Mouse (Mus musculus) thymus, postnatal 0 days (tissue): Measurements from ENCODE around the gene Smc6. TPM values are rescaled to one million over a fixed set of nuclear protein-coding genes. Genes with fewer than 3 reads are reported as not detected.

Experiments used
- DNase-seq: peaks from one replicate; pipeline ENCODE4 v3.0.0-alpha.2; 2015; ENCODE audit warnings: low spot score
- polyA plus RNA-seq: library from polyadenylated mRNA; unstranded; fragments of >200 nt; fragmentation: Nextera tagmentation; extraction: Ambion mirVana; gene quantifications from 2 replicates; pipeline ENCODE4 v1.2.1, GENCODE M21; 2015

The Smc6 gene
- polyA plus RNA-seq, 1 experiment from 2014 or later, result 173 TPM

- no peak for DNase-seq
Measured at GRCm38 (mm10) chr12:11279886-11280285, 14.2 kb downstream of the Smc6 start.

GRCm38 (mm10) chr12:11281584-11281983 lies 15.9 kb downstream of the Smc6 start:
- DNase-seq, result no peak

GRCm38 (mm10) chr12:11286382-11286781 lies 20.7 kb downstream of the Smc6 start:
- no peak for DNase-seq

- no peak for DNase-seq
Measured at GRCm38 (mm10) chr12:11300858-11301257, 35.2 kb downstream of the Smc6 start.

GRCm38 (mm10) chr12:11306753-11307645 lies 41.3 kb downstream of the Smc6 start:
- no peak for DNase-seq

GRCm38 (mm10) chr12:11311106-11311505 lies 45.4 kb downstream of the Smc6 start:
- no peak for DNase-seq

- DNase-seq, result no peak
Measured at GRCm38 (mm10) chr12:11313840-11314239, 48.2 kb downstream of the Smc6 start.

- no peak for DNase-seq
Measured at GRCm38 (mm10) chr12:11317671-11318070, 52.0 kb downstream of the Smc6 start.

GRCm38 (mm10) chr12:11324480-11324879 lies 58.8 kb downstream of the Smc6 start:
- DNase-seq, result no peak

GRCm38 (mm10) chr12:11326483-11326882 lies 60.8 kb downstream of the Smc6 start:
- DNase-seq, result no peak

GRCm38 (mm10) chr12:11336845-11337244 lies 71.2 kb downstream of the Smc6 start:
- DNase-seq, result peak; percentile 38

GRCm38 (mm10) chr12:11338251-11338650 lies 72.6 kb downstream of the Smc6 start:
- no peak for DNase-seq

- no peak for DNase-seq
Measured at GRCm38 (mm10) chr12:11342020-11342600, 76.4 kb downstream of the Smc6 start.

GRCm38 (mm10) chr12:11345963-11346362 lies 80.3 kb downstream of the Smc6 start:
- DNase-seq, result no peak

GRCm38 (mm10) chr12:11348423-11348822 lies 82.7 kb downstream of the Smc6 start:
- DNase-seq, result no peak

GRCm38 (mm10) chr12:11349870-11350269 lies 84.2 kb downstream of the Smc6 start:
- DNase-seq, result no peak

GRCm38 (mm10) chr12:11350895-11351294 lies 85.2 kb downstream of the Smc6 start:
- DNase-seq, result peak; percentile 43

GRCm38 (mm10) chr12:11362435-11362834 lies 96.7 kb downstream of the Smc6 start:
- DNase-seq, result no peak

GRCm38 (mm10) chr12:11364870-11365269 lies 99.2 kb downstream of the Smc6 start:
- no peak for DNase-seq

- no peak for DNase-seq
Measured at GRCm38 (mm10) chr12:11367099-11367765, 101.5 kb downstream of the Smc6 start.
